Mouse (Mus musculus): Measurements from ENCODE around the gene Pofut1. TPM values are rescaled to one million over a fixed set of nuclear protein-coding genes. Genes with fewer than 3 reads are reported as not detected.

Gene Pofut1
- polyA plus RNA-seq, 1 experiment, result 35.5 TPM

DNA sequence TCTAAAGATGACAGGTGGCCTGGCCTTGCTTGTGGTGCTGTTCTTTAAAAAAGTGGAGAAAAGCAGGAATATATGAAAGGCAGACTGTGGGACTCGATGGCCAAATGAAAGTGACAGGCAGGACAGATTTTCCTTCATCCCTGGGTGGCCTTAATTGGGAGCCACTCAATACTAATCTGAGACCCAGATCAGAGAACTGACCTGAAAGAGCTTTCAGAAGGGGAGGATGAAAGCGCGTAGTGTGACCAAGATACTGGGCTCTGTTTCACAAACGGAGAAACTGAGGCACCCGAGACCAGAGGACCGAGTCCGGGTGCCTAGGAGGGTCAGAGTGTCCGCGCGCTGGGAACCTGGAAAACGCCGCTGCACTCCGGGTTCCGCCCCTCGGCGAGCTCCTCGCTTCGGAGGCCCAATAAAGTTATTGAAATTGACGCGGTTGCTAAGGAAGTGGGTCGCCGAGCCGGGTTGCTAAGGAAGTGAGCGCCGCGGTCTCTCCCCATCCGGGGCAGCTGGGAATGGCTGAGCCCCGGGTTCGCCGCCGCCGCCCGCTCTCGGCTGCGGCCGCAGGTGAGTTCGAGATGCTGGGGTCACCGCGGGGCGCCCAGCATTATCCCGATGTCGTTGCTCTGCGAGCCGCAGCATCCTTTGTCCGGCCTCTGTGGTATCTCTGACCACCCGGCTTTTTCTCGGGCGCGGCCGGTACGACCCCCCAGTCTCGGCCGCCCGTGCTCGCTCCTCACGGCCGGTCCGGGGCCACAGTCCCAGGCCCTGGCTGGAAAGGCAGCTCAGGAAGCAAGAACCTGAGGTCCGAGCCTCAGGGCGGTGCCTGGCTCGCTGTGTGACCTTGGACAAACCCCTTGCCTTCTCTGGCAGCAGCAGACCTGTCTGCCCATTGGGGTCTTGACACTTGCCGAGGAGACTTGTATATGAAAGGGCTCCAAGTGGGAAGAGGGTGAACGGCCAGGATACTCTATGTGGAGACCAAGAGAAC, 49.9 kb downstream of the Pofut1 start, which contains the start of gene Kif3b:
Gene Kif3b, plus strand, starts transcription at position 476 of the 991 bp plus-strand sequence.
- no peak for DNase-seq (ENCODE audit: low read depth)

GRCm38 (mm10) chr2:153292305-153292861, 51.0 kb downstream of the Pofut1 start:
- no peak for DNase-seq (ENCODE audit: low read depth)

- peak; percentile 75 for DNase-seq (ENCODE audit: low read depth)
Observed at GRCm38 (mm10) chr2:153295196-153295595, 53.9 kb downstream of the Pofut1 start.

GRCm38 (mm10) chr2:153297771-153298170, 56.4 kb downstream of the Pofut1 start:
- no peak for DNase-seq (ENCODE audit: low read depth)

- no peak for DNase-seq (ENCODE audit: low read depth)
Observed at GRCm38 (mm10) chr2:153298460-153298859, 57.1 kb downstream of the Pofut1 start.

GRCm38 (mm10) chr2:153298863-153299262, 57.5 kb downstream of the Pofut1 start:
- no peak for DNase-seq (ENCODE audit: low read depth)

GRCm38 (mm10) chr2:153301123-153301522, 59.8 kb downstream of the Pofut1 start:
- DNase-seq (ENCODE audit: low read depth), result no peak

DNA sequence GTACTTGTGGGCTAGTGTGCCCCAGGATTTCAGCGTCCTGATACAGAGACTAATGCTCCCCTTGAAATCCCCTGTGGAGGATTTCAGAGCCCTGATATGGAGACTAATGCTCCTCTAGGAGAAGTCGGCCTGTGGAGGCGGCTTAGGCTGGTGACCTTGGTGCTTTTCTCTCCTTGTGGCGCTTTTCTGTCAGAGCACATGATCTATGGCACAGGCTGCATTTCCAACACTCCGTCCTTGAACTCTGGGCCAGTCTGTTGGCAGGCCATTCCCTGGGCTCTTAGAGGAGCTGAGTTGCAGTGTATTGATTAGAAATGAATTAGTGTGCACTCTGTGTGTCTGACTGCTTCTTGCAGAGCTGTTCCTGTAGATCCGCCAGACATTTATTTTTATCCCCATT, 63.9 kb downstream of the Pofut1 start:
- no peak for DNase-seq (ENCODE audit: low read depth)

- DNase-seq (ENCODE audit: low read depth), result no peak
Observed at GRCm38 (mm10) chr2:153308586-153308985, 67.3 kb downstream of the Pofut1 start.

- DNase-seq (ENCODE audit: low read depth), result no peak
Observed at GRCm38 (mm10) chr2:153309106-153309505, 67.8 kb downstream of the Pofut1 start.

GRCm38 (mm10) chr2:153310228-153310627, 68.9 kb downstream of the Pofut1 start:
- DNase-seq (ENCODE audit: low read depth), result no peak

GRCm38 (mm10) chr2:153312884-153313283, 71.6 kb downstream of the Pofut1 start:
- DNase-seq (ENCODE audit: low read depth), result no peak

DNA sequence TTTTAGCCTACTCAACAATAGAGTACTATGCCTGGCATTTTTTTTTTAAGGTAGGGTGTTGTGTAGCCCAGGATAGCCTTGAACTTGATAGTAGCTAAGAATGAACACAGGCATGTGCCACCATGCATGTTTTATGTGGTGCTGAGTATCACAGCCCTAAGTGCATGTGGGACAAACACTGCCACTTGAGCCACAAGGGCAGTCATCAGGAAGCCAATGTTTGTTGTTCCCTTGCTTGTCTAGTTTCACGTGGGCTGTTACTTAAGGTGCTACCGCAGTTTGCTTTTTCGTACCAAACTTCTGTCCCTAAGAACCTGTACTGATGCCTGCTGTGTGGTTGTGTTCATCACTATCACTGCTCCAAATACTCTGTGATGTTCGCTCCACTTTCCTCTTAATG, 77.1 kb downstream of the Pofut1 start:
- no peak for DNase-seq (ENCODE audit: low read depth)

- DNase-seq (ENCODE audit: low read depth), result no peak
Observed at GRCm38 (mm10) chr2:153319036-153319643, 77.8 kb downstream of the Pofut1 start.

Other genes with a start within 250 kb of the Pofut1 start
- gene Pdrg1, start 226.1 kb upstream of the Pofut1 start, polyA plus RNA-seq (2012; rRNA removed), result 160 and 161 TPM in 2 replicates
- gene Xkr7, start 209.7 kb upstream of the Pofut1 start, polyA plus RNA-seq (2012; rRNA removed), result 5.4 and 8.2 TPM in 2 replicates
- gene Ccm2l, start 175.6 kb upstream of the Pofut1 start, polyA plus RNA-seq (2012; rRNA removed), result 28.2 and 31.0 TPM in 2 replicates
- 4.3 and 4.4 TPM in 2 replicates for gene Hck, start 133.1 kb upstream of the Pofut1 start, polyA plus RNA-seq (2012; rRNA removed)
- gene Tm9sf4, start 80.2 kb upstream of the Pofut1 start, polyA plus RNA-seq (2012; rRNA removed), result 55.5 and 67.1 TPM in 2 replicates
- gene Tspyl3, start 16.1 kb upstream of the Pofut1 start, polyA plus RNA-seq (2012; rRNA removed), result 4.1 and 4.5 TPM in 2 replicates
- 5.1 and 8.2 TPM in 2 replicates for gene Plagl2, start 107 bp upstream of the Pofut1 start, polyA plus RNA-seq (2012; rRNA removed)
- gene Kif3b, start 49.9 kb downstream of the Pofut1 start, polyA plus RNA-seq (2012; rRNA removed), result 11.3 and 13.3 TPM in 2 replicates
- gene Asxl1, start 104.3 kb downstream of the Pofut1 start, polyA plus RNA-seq (2012; rRNA removed), result 11.8 and 13.1 TPM in 2 replicates

Measured in gonadal fat pad, adult 2 months (tissue).